10 mouse cellular contexts compared by ENCODE assay signal in genomic region chr5:146471821-146472220, GRCm38 (mm10). TPM values are rescaled to one million over a fixed set of nuclear protein-coding genes. Genes with fewer than 3 reads are reported as not detected.
"Had no signal": no experiment of that assay in that cellular context is flagged by ENCODE, and none has a peak within 500 bp of the region (broad histone marks: within the 10 kb centered on the region; RNA-seq: fewer than 3 reads in every experiment).

No protein-coding gene starts in this region.

- ATAC-seq: liver, postnatal 0 days had no signal

- DNase-seq: liver; liver, embryonic 13.5 days; liver, postnatal 0 days; lung, postnatal 14 days; right cerebral cortex, postnatal 14 days; thymus, postnatal 36 days had no signal

RNA-seq across cellular contexts. Expression of gene Gm6408, which starts 9.9 kb away (rescaled TPM):
- total RNA-seq: layer of hippocampus, postnatal 25 days; left cerebral cortex, adult 2 months; left cerebral cortex, postnatal 14 days; midbrain, postnatal 0 days had no signal

RNA-seq across cellular contexts. Expression of gene Gm6370, which starts 19.3 kb away (rescaled TPM):
- total RNA-seq: layer of hippocampus, postnatal 25 days; left cerebral cortex, adult 2 months; left cerebral cortex, postnatal 14 days; midbrain, postnatal 0 days had no signal

RNA-seq across cellular contexts. Expression of gene 4930449I24Rik, which starts 30.4 kb away (rescaled TPM):
- total RNA-seq: layer of hippocampus, postnatal 25 days; left cerebral cortex, adult 2 months; left cerebral cortex, postnatal 14 days; midbrain, postnatal 0 days had no signal

RNA-seq across cellular contexts. Expression of gene Gm3402, which starts 42.1 kb away (rescaled TPM):
- total RNA-seq: layer of hippocampus, postnatal 25 days; left cerebral cortex, adult 2 months; left cerebral cortex, postnatal 14 days; midbrain, postnatal 0 days had no signal

RNA-seq across cellular contexts. Expression of gene Gm3404, which starts 53.8 kb away (rescaled TPM):
- total RNA-seq: layer of hippocampus, postnatal 25 days; left cerebral cortex, adult 2 months; left cerebral cortex, postnatal 14 days; midbrain, postnatal 0 days had no signal
